Mouse (Mus musculus): ENCODE measurements around the gene Hoxa1.

- TF ChIP-seq CTCF (conservative IDR thresholded peaks at IDR 0.05; ENCODE audit: low read length) (no peak), POU5F1 (IDR thresholded peaks at IDR 0.05; ENCODE audit: borderline replicate concordance, low read length) (no peak), NANOG (IDR thresholded peaks at IDR 0.05; ENCODE audit: borderline replicate concordance, low read length) (no peak)
Observed at GRCm38 (mm10) chr6:52121173-52121572, 36.9 kb downstream of the Hoxa1 start.
